Mouse (Mus musculus) lung, postnatal 36 days (tissue): ENCODE results near the gene 4931417E11Rik.

Source experiments
- DNase-seq: peaks from one replicate; pipeline ENCODE4 v3.0.0; 2022; ENCODE audit warnings: mixed read lengths

4931417E11Rik gene

GRCm38 (mm10) chr6:73469567-73469966 lies at the start of gene 4931417E11Rik:
TSS of gene 4931417E11Rik (minus strand) at chr6:73469667.
- no peak for DNase-seq

DNA sequence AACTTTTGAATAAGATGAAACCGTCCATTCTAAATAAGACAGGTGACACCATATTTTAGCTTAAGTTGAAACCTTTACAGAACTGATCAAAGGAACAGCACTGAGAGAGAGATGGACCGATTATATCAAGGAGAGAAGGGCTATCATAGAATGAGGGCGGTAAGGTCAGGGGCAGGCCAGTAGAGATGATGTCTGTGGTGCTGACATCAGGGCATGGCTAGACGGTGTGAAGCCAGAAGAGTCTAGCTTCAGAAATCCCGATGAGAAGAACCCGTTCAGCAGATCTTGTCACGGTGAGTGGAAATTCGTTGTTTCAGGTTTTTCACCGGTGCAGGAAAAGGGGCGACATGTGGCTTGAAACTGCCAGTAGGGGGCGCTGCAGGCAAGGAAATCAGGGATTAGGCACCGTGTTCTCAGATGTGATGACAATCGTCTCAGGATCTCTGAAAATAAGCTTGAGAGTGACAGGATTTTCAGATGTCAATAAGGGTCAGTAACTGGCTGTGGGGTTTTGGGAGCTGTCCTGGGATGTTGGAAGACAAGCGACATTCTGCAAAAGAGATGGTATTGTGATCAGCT lies 48.4 kb upstream of the 4931417E11Rik start:
- DNase-seq: peak; percentile 26

- DNase-seq: no peak
Measured at GRCm38 (mm10) chr6:73512907-73513306, 43.4 kb upstream of the 4931417E11Rik start.

GRCm38 (mm10) chr6:73499631-73500030 lies 30.2 kb upstream of the 4931417E11Rik start:
- no peak for DNase-seq

- DNase-seq: no peak
Measured at GRCm38 (mm10) chr6:73497321-73497720, 27.9 kb upstream of the 4931417E11Rik start.

GRCm38 (mm10) chr6:73490524-73490923 lies 21.1 kb upstream of the 4931417E11Rik start:
- no peak for DNase-seq

- DNase-seq: no peak
Measured at GRCm38 (mm10) chr6:73485616-73486015, 16.1 kb upstream of the 4931417E11Rik start.

DNA sequence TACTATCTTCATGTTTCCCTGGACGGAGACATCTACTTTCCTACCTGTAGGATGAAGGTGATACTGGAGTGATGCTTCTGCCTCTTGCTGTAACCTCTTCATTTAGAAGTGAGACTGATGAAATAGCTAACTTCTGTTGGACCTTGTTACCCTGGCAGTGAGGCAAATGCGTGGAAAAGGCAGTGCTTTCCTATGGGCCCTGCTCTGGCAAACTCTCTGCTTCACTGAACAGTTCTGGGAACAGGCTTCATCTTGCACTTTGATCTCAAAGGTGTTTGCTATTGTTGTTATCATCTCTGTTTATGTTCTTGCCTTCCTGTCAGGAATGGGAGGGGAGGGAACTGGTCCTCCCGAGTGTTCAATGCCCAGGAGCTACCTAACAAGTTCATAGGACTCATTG lies 3.4 kb downstream of the 4931417E11Rik start:
- no peak for DNase-seq

GRCm38 (mm10) chr6:73462543-73462942 lies 6.9 kb downstream of the 4931417E11Rik start:
- DNase-seq: no peak

- no peak for DNase-seq
Measured at GRCm38 (mm10) chr6:73433912-73434311, 35.6 kb downstream of the 4931417E11Rik start.

DNA sequence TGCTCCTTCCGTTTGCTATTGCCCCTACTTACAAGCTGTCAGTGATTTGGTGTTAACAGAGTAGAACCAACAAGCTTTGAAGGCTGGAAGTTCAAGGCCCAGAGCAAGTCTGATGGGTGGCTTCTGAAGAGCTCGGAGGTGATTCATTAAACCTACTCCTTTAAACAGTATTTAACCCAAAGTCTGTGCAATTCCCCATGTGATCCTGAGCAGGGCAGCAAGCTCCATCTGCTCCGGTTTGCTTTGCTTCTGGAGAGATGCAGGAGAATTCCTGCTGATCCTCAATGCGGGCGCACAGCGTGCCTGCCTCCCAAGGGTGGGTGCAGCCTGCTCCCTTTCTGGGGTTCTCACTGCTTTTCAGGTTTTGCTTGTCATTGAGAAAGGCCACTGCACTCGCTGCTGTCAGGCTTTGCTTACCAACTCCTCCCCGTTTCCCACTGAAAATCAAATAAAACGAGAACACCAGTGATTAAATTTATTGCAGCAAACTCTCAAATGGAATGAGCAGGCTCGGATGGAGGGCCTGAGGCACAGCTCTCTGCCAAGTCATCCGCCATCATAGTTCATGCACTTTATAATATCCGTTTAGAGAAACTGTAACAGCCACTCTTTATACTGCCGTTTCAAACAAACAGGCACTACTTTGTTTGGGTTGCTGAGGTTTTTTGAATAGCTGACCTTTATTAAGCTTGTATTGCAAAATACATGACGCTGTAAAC lies 40.7 kb downstream of the 4931417E11Rik start:
- DNase-seq: no peak

GRCm38 (mm10) chr6:73427273-73427812 lies 42.1 kb downstream of the 4931417E11Rik start:
- DNase-seq: no peak
